Mouse (Mus musculus): ENCODE results near the gene Dap.

DNA sequence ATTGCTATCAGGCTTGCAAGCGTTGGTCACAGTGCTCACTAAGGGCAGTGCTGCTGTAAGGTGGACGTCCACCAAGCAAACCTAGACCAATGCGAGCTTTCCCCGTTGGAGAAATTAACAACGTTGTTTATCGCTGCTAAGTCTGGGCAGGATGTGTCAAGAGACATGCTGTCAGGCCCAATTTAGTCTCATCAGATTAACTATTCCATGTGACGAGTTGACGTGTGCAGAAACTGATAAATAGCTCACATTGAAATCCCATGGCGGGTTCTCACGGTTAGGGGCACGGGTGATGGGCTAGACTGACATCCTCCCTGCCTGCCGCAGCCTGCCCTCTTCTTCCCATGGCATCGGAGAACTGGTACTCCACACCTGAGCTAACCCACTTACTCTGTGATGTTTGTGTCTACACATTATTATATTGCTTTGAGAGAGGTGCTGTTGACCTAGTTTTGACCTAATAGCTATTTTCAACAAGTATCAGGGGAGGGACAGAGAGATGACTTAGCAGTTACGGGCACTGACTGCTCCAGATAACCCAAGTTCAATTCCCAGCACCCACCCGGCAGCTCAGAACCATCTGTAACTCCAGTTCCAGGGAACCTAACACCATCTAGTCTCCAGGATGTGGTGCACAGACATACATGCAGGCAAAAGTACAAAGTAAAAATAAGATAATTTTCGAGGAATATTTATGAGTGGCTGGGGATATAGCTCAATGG, 28.6 kb downstream of the Dap start:
- TF ChIP-seq CTCF (IDR thresholded peaks at IDR 0.05; ENCODE audit: borderline replicate concordance, insufficient read depth, low read length) (no peak), POLR2A (IDR thresholded peaks at IDR 0.05; ENCODE audit: low read depth, low read length) (no peak)

All from embryonic fibroblast, embryonic 13.5 days (primary cell).